Mouse (Mus musculus): ENCODE data around the gene Tmem234.

GRCm38 (mm10) chr4:129614093-129614492 lies 13.6 kb downstream of the Tmem234 start, which contains the start of gene Dcdc2b:
- no peak for TF ChIP-seq CTCF (IDR thresholded peaks at IDR 0.05; ENCODE audit: low read depth, low read length)
- TF ChIP-seq POLR2A (IDR thresholded peaks at IDR 0.05; ENCODE audit: insufficient read depth, low read length) = no peak
- no peak for TF ChIP-seq EP300 (IDR thresholded peaks at IDR 0.05; ENCODE audit: insufficient read depth, low read depth, low read length)
